Mouse (Mus musculus): ENCODE data around the gene Hamp2. TPM values are rescaled to one million over a fixed set of nuclear protein-coding genes. Genes with fewer than 3 reads are reported as not detected.
"Not testable (repeated sequence)": the region's sequence is repeated elsewhere in the genome, so short reads cannot be mapped to it uniquely, and the experiment has no call there.

Gene Hamp2
- polyA plus RNA-seq, 1 experiment, result not detected

DNA sequence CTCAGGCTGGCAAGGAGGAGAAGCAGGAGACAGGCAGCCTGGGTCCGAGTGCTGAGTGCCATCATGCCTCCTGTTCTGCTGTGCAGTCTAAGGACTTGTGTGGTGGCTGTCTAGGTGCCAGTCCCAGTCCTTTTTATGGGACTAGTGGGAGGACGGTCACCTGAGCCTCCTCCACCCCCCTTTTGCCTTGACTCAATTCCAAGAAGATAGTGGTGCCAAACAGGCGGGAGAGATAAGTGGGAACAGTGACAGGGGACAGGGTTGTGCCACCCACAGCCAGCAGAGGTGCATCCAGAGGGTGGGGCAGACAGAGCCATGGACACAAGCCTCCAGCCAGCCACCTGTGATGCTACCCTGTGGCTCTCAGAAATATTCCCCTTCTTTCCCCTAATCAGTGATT is 410 bp downstream of the Hamp2 start:
- TF ChIP-seq POLR2A (IDR thresholded peaks at IDR 0.05; ENCODE audit: insufficient read depth, low read length) (no peak), CTCF (IDR thresholded peaks at IDR 0.05; ENCODE audit: low read depth, low read length) (no peak), EP300 (IDR thresholded peaks at IDR 0.05; ENCODE audit: insufficient read depth, low read depth, low read length) (no peak)
- H3K9me3 ChIP-seq (replicated peaks; ENCODE audit: control insufficient read depth, insufficient read depth, low read length, poor library complexity, severe bottlenecking), result no peaks in the 10 kb centered on the region
- no peaks in the 10 kb centered on the region for H3K4me1 ChIP-seq (ENCODE audit: control insufficient read depth, insufficient read depth, low read length)
- no peak overlapping the region for H3K4me3 ChIP-seq (ENCODE audit: low read depth, low read length)
- H3K27me3 ChIP-seq (ENCODE audit: control insufficient read depth, insufficient read depth, low read length, poor library complexity, severe bottlenecking), result no peaks in the 10 kb centered on the region
- no peaks in the 10 kb centered on the region for H3K36me3 ChIP-seq (ENCODE audit: control insufficient read depth, insufficient read depth, low read length, poor library complexity, severe bottlenecking)
- H3K27ac ChIP-seq (ENCODE audit: insufficient read depth, low read length), result no peak overlapping the region
- no peak overlapping the region for H3K9ac ChIP-seq (ENCODE audit: low read depth, poor library complexity, severe bottlenecking)

DNA sequence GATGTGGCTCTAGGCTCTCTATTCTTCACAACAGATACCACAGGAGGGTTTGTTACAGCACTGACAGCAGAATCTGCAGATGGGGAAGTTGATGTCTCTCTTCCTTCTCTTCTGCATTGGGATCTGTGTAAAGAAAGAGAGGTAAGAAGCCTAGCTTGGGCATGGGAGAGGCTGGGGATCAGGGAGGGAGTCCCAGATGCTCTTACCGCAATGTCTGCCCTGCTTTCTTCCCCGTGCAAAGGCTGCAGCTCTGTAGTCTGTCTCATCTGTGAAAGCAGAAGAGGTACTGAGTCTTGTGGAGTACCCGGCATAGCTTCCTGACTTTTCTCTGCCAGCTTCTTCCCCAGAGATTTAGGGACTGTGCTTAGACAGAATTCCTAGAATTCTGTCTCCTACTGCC is 2.0 kb downstream of the Hamp2 start:
- H3K36me3 ChIP-seq (ENCODE audit: control insufficient read depth, insufficient read depth, low read length, poor library complexity, severe bottlenecking); H3K27ac ChIP-seq (ENCODE audit: insufficient read depth, low read length); H3K27me3 ChIP-seq (ENCODE audit: control insufficient read depth, insufficient read depth, low read length, poor library complexity, severe bottlenecking); H3K4me1 ChIP-seq (ENCODE audit: control insufficient read depth, insufficient read depth, low read length); H3K9me3 ChIP-seq (replicated peaks; ENCODE audit: control insufficient read depth, insufficient read depth, low read length, poor library complexity, severe bottlenecking); H3K4me3 ChIP-seq (ENCODE audit: low read depth, low read length); H3K9ac ChIP-seq (ENCODE audit: low read depth, poor library complexity, severe bottlenecking): not testable (repeated sequence)

DNA sequence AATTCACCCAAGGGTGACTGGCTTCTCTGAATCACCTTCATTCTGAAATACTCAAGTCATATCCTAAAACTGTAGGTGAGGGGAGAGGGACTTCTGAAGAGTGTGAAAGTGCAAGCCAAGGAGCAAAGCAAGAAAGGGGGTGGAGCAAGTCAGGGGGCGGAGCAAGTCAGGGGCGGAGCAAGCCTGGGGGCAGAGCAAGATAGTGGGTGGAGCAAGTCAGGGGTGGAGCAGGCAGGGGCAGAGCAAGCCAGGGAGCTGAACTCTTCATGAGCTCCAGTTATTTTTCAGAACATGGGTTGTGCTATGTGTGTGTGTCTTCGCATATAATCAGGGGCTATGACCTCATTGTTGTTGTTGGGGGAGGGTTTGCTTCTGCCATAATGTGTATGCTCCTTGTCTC is 4.3 kb downstream of the Hamp2 start:
- Histone ChIP-seq H3K9ac (ENCODE audit: low read depth, poor library complexity, severe bottlenecking) (no peak overlapping the region), H3K4me3 (ENCODE audit: low read depth, low read length) (no peak overlapping the region), H3K27ac (ENCODE audit: insufficient read depth, low read length) (no peak overlapping the region), H3K4me1 (ENCODE audit: control insufficient read depth, insufficient read depth, low read length) (peaks cover 9% of the 10 kb centered on the region), H3K27me3 (ENCODE audit: control insufficient read depth, insufficient read depth, low read length, poor library complexity, severe bottlenecking) (no peaks in the 10 kb centered on the region), H3K9me3 (replicated peaks; ENCODE audit: control insufficient read depth, insufficient read depth, low read length, poor library complexity, severe bottlenecking) (no peaks in the 10 kb centered on the region), H3K36me3 (ENCODE audit: control insufficient read depth, insufficient read depth, low read length, poor library complexity, severe bottlenecking) (no peaks in the 10 kb centered on the region)
- TF ChIP-seq EP300 (IDR thresholded peaks at IDR 0.05; ENCODE audit: insufficient read depth, low read depth, low read length) (no peak), CTCF (IDR thresholded peaks at IDR 0.05; ENCODE audit: low read depth, low read length) (no peak), POLR2A (IDR thresholded peaks at IDR 0.05; ENCODE audit: insufficient read depth, low read length) (no peak)

DNA sequence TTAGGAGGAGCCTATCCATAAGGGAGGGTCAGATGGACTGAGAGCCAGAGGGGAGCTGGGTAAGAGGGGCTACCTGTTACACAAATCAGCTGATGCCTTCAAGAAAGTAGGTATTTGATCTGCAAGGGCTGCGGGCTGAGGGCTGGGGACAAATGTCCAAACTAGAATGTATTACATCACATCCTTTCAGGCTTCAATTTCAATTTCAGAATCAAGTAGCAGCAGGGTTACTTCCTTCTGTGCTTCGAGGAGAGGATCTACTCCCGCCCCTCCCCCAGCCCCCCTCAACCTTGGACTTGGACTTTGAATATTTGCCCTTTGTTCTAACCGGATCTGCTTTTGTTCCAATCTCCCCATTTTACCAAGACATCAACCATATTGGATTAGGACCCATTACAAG is 7.3 kb downstream of the Hamp2 start:
- no peak for TF ChIP-seq POLR2A (IDR thresholded peaks at IDR 0.05; ENCODE audit: insufficient read depth, low read length)
- no peak for TF ChIP-seq CTCF (IDR thresholded peaks at IDR 0.05; ENCODE audit: low read depth, low read length)
- no peak for TF ChIP-seq EP300 (IDR thresholded peaks at IDR 0.05; ENCODE audit: insufficient read depth, low read depth, low read length)
- H3K9me3 ChIP-seq (replicated peaks; ENCODE audit: control insufficient read depth, insufficient read depth, low read length, poor library complexity, severe bottlenecking), result no peaks in the 10 kb centered on the region
- H3K27ac ChIP-seq (ENCODE audit: insufficient read depth, low read length), result no peak overlapping the region
- no peak overlapping the region for H3K4me3 ChIP-seq (ENCODE audit: low read depth, low read length)
- no peak overlapping the region for H3K9ac ChIP-seq (ENCODE audit: low read depth, poor library complexity, severe bottlenecking)
- H3K4me1 ChIP-seq (ENCODE audit: control insufficient read depth, insufficient read depth, low read length), result peaks cover 9% of the 10 kb centered on the region
- H3K27me3 ChIP-seq (ENCODE audit: control insufficient read depth, insufficient read depth, low read length, poor library complexity, severe bottlenecking), result no peaks in the 10 kb centered on the region
- no peaks in the 10 kb centered on the region for H3K36me3 ChIP-seq (ENCODE audit: control insufficient read depth, insufficient read depth, low read length, poor library complexity, severe bottlenecking)

DNA sequence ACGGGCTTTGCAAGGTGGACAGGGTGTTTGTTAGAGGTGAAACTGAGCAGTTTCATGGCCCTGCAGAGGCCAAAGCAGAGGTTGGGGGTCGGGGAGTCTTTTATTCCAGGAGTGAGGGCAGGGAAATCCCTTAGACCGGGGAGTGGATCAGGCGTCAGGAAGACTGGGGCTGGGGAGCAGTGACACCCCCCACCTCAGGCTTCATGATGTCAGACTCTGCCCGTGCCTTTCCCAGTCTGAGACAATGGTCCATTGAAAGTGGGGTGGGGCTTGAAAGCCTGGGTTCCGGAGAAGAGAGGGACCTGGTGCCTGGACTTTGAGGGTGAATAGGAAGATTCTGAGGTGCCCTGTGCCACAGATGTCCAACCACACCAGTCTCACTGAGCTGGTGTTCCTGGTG is 7.8 kb downstream of the Hamp2 start:
- Histone ChIP-seq H3K9me3 (replicated peaks; ENCODE audit: control insufficient read depth, insufficient read depth, low read length, poor library complexity, severe bottlenecking) (no peaks in the 10 kb centered on the region), H3K4me3 (ENCODE audit: low read depth, low read length) (no peak overlapping the region), H3K27ac (ENCODE audit: insufficient read depth, low read length) (no peak overlapping the region), H3K27me3 (ENCODE audit: control insufficient read depth, insufficient read depth, low read length, poor library complexity, severe bottlenecking) (no peaks in the 10 kb centered on the region), H3K36me3 (ENCODE audit: control insufficient read depth, insufficient read depth, low read length, poor library complexity, severe bottlenecking) (no peaks in the 10 kb centered on the region), H3K9ac (ENCODE audit: low read depth, poor library complexity, severe bottlenecking) (no peak overlapping the region), H3K4me1 (ENCODE audit: control insufficient read depth, insufficient read depth, low read length) (peaks cover 9% of the 10 kb centered on the region)
- no peak for TF ChIP-seq POLR2A (IDR thresholded peaks at IDR 0.05; ENCODE audit: insufficient read depth, low read length)
- TF ChIP-seq CTCF (IDR thresholded peaks at IDR 0.05; ENCODE audit: low read depth, low read length), result no peak
- no peak for TF ChIP-seq EP300 (IDR thresholded peaks at IDR 0.05; ENCODE audit: insufficient read depth, low read depth, low read length)

DNA sequence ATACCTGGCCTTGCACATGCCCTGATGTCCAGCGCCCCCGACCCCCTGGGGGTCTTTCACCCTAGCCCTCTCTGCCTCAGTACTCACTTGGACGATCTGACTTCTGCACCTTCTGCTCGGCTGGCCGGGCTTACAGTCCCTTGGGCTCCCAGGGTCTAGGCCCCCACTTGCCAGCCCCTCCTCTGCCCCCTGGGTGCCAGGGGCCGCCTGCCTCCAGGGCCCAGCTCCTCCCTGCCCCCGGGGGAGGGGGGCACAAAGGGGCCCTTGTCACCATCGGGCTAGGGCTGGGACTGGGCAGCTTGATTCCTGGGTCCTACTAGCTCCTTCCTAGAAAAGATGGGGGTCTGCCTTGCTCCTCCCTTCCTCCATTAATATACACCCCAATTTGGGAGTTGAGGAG is 9.7 kb downstream of the Hamp2 start, which contains the start of gene Mag:
Gene Mag, minus strand, starts transcription at position 142 of the 400 bp plus-strand sequence.
- no peak within 1 kb of the TSS for H3K4me3 ChIP-seq (ENCODE audit: low read depth, low read length)
- TF ChIP-seq EP300 (IDR thresholded peaks at IDR 0.05; ENCODE audit: insufficient read depth, low read depth, low read length) (no peak), POLR2A (IDR thresholded peaks at IDR 0.05; ENCODE audit: insufficient read depth, low read length) (no peak), CTCF (IDR thresholded peaks at IDR 0.05; ENCODE audit: low read depth, low read length) (no peak)
- H3K9me3 ChIP-seq (replicated peaks; ENCODE audit: control insufficient read depth, insufficient read depth, low read length, poor library complexity, severe bottlenecking), result no peaks in the 10 kb centered on the region
- H3K27ac ChIP-seq (ENCODE audit: insufficient read depth, low read length), result no peak within 1 kb of the TSS
- H3K4me1 ChIP-seq (ENCODE audit: control insufficient read depth, insufficient read depth, low read length), result peaks cover 9% of the 10 kb centered on the region
- H3K36me3 ChIP-seq (ENCODE audit: control insufficient read depth, insufficient read depth, low read length, poor library complexity, severe bottlenecking), result no peaks in the 10 kb centered on the region
- H3K9ac ChIP-seq (ENCODE audit: low read depth, poor library complexity, severe bottlenecking), result no peak within 1 kb of the TSS
- no peaks in the 10 kb centered on the region for H3K27me3 ChIP-seq (ENCODE audit: control insufficient read depth, insufficient read depth, low read length, poor library complexity, severe bottlenecking)

All from ES-Bruce4 (cell line).